Comparison of ENCODE assay signal across 8 mouse cellular contexts in the genomic region with DNA sequence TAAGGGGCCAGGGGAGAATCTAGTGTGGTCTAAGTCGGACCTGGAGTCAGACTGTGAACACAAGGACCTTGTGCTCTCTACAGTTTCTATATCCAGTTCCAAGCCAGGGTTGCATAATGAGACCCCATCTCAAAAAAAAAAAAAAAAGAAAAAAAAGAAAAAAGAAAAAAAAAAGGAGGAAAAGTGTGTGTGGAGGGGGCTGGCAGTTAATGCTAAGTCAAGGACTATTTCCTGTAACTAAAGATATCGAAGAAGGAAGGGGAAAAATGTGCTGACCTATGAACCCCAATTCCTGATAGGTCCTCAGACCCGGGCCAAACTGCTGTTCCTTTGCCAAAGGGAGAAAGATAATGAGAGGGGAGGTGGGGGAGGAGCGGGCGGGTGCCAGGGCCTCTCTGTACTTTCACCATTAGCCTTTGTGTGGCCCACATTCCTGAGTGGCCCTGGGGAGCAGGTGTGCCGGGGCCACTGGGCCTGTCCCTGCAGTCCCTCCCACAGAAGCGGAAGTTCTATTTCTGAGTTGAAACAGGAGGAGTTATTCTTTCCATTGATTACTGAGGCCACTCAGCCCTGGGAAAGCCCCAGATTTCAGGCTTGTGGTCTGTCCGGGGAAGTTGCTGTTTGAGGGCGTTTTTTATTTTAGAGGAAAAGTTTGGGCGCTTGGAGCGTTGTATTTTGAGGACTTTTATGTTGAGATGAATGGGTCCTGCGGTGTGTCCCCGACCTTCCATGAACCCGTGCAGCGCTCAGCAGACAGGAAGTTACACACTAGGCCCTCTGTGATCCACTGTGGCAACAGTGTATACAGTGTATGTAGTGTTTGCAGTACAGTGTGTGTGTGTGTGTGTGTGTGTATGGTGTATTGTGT. TPM values are rescaled to one million over a fixed set of nuclear protein-coding genes. Genes with fewer than 3 reads are reported as not detected.
DNase-seq lines count a peak whose midpoint lies in the region; ATAC-seq lines count a peak whose summit lies in the region.

No protein-coding gene starts in this region.

- no peaks in the 10 kb centered on the region for H3K9me3 ChIP-seq in liver, embryonic 15.5 days (replicated peaks)

- peak; percentile 49 for DNase-seq in kidney, adult 18-20 months
- DNase-seq in kidney, adult 11 months: no peak
- DNase-seq in embryo, embryonic 10 days (ENCODE audit: low spot score): peak; percentile 54
- peak; percentile 59 for DNase-seq in heart, postnatal 4 days
- DNase-seq in retina, postnatal 1 day: peak; percentile 66
- no peak for DNase-seq in layer of hippocampus, postnatal 14 days (ENCODE audit: low spot score in 2 of 2)
- DNase-seq in right cerebral cortex, postnatal 36 days (ENCODE audit: low spot score in 2 of 2): no peak

- no peak overlapping the region for H3K9ac ChIP-seq in liver, embryonic 15.5 days

- no peaks in the 10 kb centered on the region for H3K27me3 ChIP-seq in liver, embryonic 15.5 days

- H3K27ac ChIP-seq in liver, embryonic 15.5 days (replicated peaks): peak overlapping the region; percentile 72

- 14% methylated on average over 15 of the region's 15 CpGs for WGBS in liver, embryonic 15.5 days (ENCODE audit: insufficient replicate concordance)

- H3K4me3 ChIP-seq in liver, embryonic 15.5 days (replicated peaks): no peak overlapping the region

- H3K4me1 ChIP-seq in liver, embryonic 15.5 days (replicated peaks): peaks cover 36% of the 10 kb centered on the region

- H3K36me3 ChIP-seq in liver, embryonic 15.5 days (replicated peaks): peaks cover 20% of the 10 kb centered on the region; the same call in 1 of the 2 replicates

- ATAC-seq in liver, embryonic 15.5 days (ENCODE audit: insufficient read depth): peak; percentile 69

- peak overlapping the region; percentile 20 for H3K4me2 ChIP-seq in liver, embryonic 15.5 days

RNA-seq across cellular contexts. Expression of a gene that starts 28.3 kb away (rescaled TPM):
- total RNA-seq in heart, postnatal 4 days (2021): 10 to 100 TPM; 76.2 to 80.7 TPM
- 0.77 and 0.83 TPM in 2 replicates for polyA plus RNA-seq in liver, embryonic 15.5 days (2015; fragmentation: Nextera tagmentation; extraction: Ambion mirVana)
- total RNA-seq in layer of hippocampus, postnatal 14 days (2021): 10 to 100 TPM; 66.2 to 72.0 TPM

RNA-seq across cellular contexts. Expression of a gene that starts 30.3 kb away (rescaled TPM):
- total RNA-seq in heart, postnatal 4 days (2021): 10 to 100 TPM in 1 of 2 experiments, 1 to 10 TPM in 1; 8.9 to 11.1 TPM
- polyA plus RNA-seq in liver, embryonic 15.5 days (2015; fragmentation: Nextera tagmentation; extraction: Ambion mirVana): 11.9 and 13.5 TPM in 2 replicates
- 10 to 100 TPM; 19.9 to 20.0 TPM for total RNA-seq in layer of hippocampus, postnatal 14 days (2021)

RNA-seq across cellular contexts. Expression of a gene that starts 44.8 kb away (rescaled TPM):
- total RNA-seq in heart, postnatal 4 days (2021): 10 to 100 TPM; 13.6 to 18.6 TPM
- polyA plus RNA-seq in liver, embryonic 15.5 days (2015; fragmentation: Nextera tagmentation; extraction: Ambion mirVana): 8.7 and 10.8 TPM in 2 replicates
- total RNA-seq in layer of hippocampus, postnatal 14 days (2021): 10 to 100 TPM; 51.9 to 54.7 TPM

RNA-seq across cellular contexts. Expression of a gene that starts 51.2 kb away (rescaled TPM):
- total RNA-seq in heart, postnatal 4 days (2021): not detected
- polyA plus RNA-seq in liver, embryonic 15.5 days (2015; fragmentation: Nextera tagmentation; extraction: Ambion mirVana): 0.17 TPM in 1 of 2 replicates, not detected in the other
- total RNA-seq in layer of hippocampus, postnatal 14 days (2021): under 1 TPM in 1 of 2 experiments, not detected in 1; 0.79 TPM

Comparison
In these comparisons a context has a peak if more than half of its experiments do, and no peak if none do; other contexts are left out.
1. DNase-seq: peak in kidney, adult 18-20 months (single experiment), embryo, embryonic 10 days (single experiment), heart, postnatal 4 days (single experiment) and retina, postnatal 1 day (single experiment); none in kidney, adult 11 months (single experiment), layer of hippocampus, postnatal 14 days (0 of 2) and right cerebral cortex, postnatal 36 days (0 of 2).